Mouse (Mus musculus) forebrain, embryonic 11.5 days (tissue): ENCODE measurements around the gene Ccna2. TPM values are rescaled to one million over a fixed set of nuclear protein-coding genes. Genes with fewer than 3 reads are reported as not detected.

Experiments used
- polyA plus RNA-seq: library from polyadenylated mRNA; unstranded; fragments of >200 nt; fragmentation: Nextera tagmentation; extraction: Ambion mirVana; gene quantifications from 2 replicates; pipeline ENCODE4 v1.2.1, GENCODE M21; 2014

Gene Ccna2
- polyA plus RNA-seq, 1 experiment from 2014 or later: 333 TPM

Other genes with a start within 250 kb of the Ccna2 start
- 85.6 and 111 TPM in 2 replicates for gene Anxa5, start 96.3 kb downstream of the Ccna2 start, polyA plus RNA-seq
- 0.43 and 0.92 TPM in 2 replicates for gene 1810062G17Rik, start 96.2 kb downstream of the Ccna2 start, polyA plus RNA-seq
- gene Gm11549, start 50.3 kb downstream of the Ccna2 start, polyA plus RNA-seq: 0.64 and 0.99 TPM in 2 replicates
- 101 and 103 TPM in 2 replicates for gene Exosc9, start 19.5 kb downstream of the Ccna2 start, polyA plus RNA-seq
- 23.4 and 23.5 TPM in 2 replicates for gene Bbs7, start 41.3 kb upstream of the Ccna2 start, polyA plus RNA-seq
- gene Trpc3, start 118.0 kb upstream of the Ccna2 start, polyA plus RNA-seq: 4.0 and 7.0 TPM in 2 replicates